Comparison of ENCODE assay signal across 25 mouse cellular contexts in the genomic region with DNA sequence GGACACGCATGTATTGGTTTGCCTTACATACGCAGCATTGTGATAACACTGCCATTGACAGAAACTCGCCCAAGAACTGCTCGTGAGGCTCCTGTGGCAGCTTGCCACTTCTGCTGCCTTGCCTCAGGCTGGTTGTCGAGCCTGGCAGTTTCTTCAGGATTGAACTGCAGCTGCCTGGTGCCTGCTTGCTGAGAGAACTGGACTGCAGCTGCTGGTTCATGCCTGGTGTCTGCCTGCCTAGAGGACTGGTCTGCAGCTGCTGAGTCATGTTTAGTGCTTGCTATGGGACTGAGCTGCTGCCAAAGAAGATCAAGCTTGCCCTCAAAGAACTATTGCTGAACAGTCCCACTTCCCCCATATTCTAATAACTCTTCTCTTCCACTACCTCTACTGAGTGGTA. TPM values are rescaled to one million over a fixed set of nuclear protein-coding genes. Genes with fewer than 3 reads are reported as not detected.
DNase-seq lines count a peak whose midpoint lies in the region; ATAC-seq and TF ChIP-seq lines count a peak whose summit lies in the region.
"Had no signal": no experiment of that assay in that cellular context is flagged by ENCODE, and none has a peak within 500 bp of the region (broad histone marks: within the 10 kb centered on the region; RNA-seq: fewer than 3 reads in every experiment).

No protein-coding gene starts in this region.

- ATAC-seq in hindbrain, embryonic 11.5 days (ENCODE audit: low FRiP score), result no peak
- ATAC-seq: forebrain, embryonic 14.5 days; forebrain, postnatal 0 days; hindbrain, embryonic 16.5 days; intestine, embryonic 15.5 days; Patski had no signal

- no peak overlapping the region for H3K4me2 ChIP-seq in myocyte (ENCODE audit: low read depth)
- no peak overlapping the region for H3K4me2 ChIP-seq in hindbrain, embryonic 11.5 days (replicated peaks; ENCODE audit: low read depth, low read length)
- H3K4me2 ChIP-seq: embryonic facial prominence, embryonic 12.5 days; embryonic facial prominence, embryonic 15.5 days; heart, embryonic 11.5 days; hindbrain, embryonic 13.5 days; intestine, embryonic 15.5 days had no signal

- no peaks in the 10 kb centered on the region; a peak in 1 of 4 replicates for H3K36me3 ChIP-seq in MEL (ENCODE audit: control insufficient read depth in 1 of 2, insufficient read depth in 2 of 2, low read length in 2 of 2)
- H3K36me3 ChIP-seq in myocyte (ENCODE audit: control insufficient read depth, insufficient read depth), result no peaks in the 10 kb centered on the region
- no peaks in the 10 kb centered on the region for H3K36me3 ChIP-seq in hindbrain, embryonic 11.5 days (ENCODE audit: control insufficient read depth, insufficient read depth, low read length)
- H3K36me3 ChIP-seq: embryonic facial prominence, embryonic 12.5 days; embryonic facial prominence, embryonic 15.5 days; hindbrain, embryonic 13.5 days; intestine, embryonic 15.5 days had no signal

- H3K27ac ChIP-seq in MEL (ENCODE audit: control insufficient read depth, low read depth, low read length), result no peak overlapping the region
- H3K27ac ChIP-seq in hindbrain, embryonic 11.5 days (ENCODE audit: low read depth, low read length), result no peak overlapping the region
- H3K27ac ChIP-seq: embryonic facial prominence, embryonic 12.5 days; embryonic facial prominence, embryonic 15.5 days; gastrocnemius, adult 2 months; hindbrain, embryonic 13.5 days; intestine, embryonic 15.5 days had no signal

- H3K79me2 ChIP-seq in MEL (ENCODE audit: control insufficient read depth, insufficient read depth, low read length, poor library complexity), result no peaks in the 10 kb centered on the region
- no peaks in the 10 kb centered on the region for H3K79me2 ChIP-seq in myocyte (ENCODE audit: control insufficient read depth, insufficient read depth)

- H3K9me3 ChIP-seq in MEL (replicated peaks; ENCODE audit: insufficient read depth, low read length), result no peaks in the 10 kb centered on the region
- H3K9me3 ChIP-seq in hindbrain, embryonic 11.5 days (ENCODE audit: control insufficient read depth, low read length), result no peaks in the 10 kb centered on the region
- H3K9me3 ChIP-seq: embryonic facial prominence, embryonic 12.5 days; embryonic facial prominence, embryonic 15.5 days; intestine, embryonic 15.5 days had no signal

- H3K27me3 ChIP-seq in MEL (ENCODE audit: control insufficient read depth in 1 of 2, insufficient read depth in 2 of 2, low read length in 2 of 2), result no peaks in the 10 kb centered on the region
- no peaks in the 10 kb centered on the region for H3K27me3 ChIP-seq in myocyte (ENCODE audit: control insufficient read depth, insufficient read depth, insufficient read length)
- H3K27me3 ChIP-seq in hindbrain, embryonic 11.5 days (ENCODE audit: control insufficient read depth, insufficient read depth, low read length), result no peaks in the 10 kb centered on the region
- H3K27me3 ChIP-seq: CH12.LX; embryonic facial prominence, embryonic 12.5 days; embryonic facial prominence, embryonic 15.5 days; hindbrain, embryonic 13.5 days; intestine, embryonic 15.5 days; Patski had no signal

- DNase-seq in left cerebral cortex, postnatal 4 days, result peak; percentile 11
- DNase-seq in left cerebral cortex, adult 11 months (ENCODE audit: low spot score), result no peak
- peak; percentile 32 for DNase-seq in 3T3-L1 (ENCODE audit: low read depth, low spot score)
- peak; percentile 39 for DNase-seq in MEL (ENCODE audit: low read depth, low spot score)
- no peak for DNase-seq in urinary bladder, postnatal 36 days (ENCODE audit: low spot score in 2 of 2)
- no peak for DNase-seq in hindbrain, embryonic 11.5 days (ENCODE audit: low spot score)
- DNase-seq: adrenal gland, postnatal 10 days; adrenal gland, postnatal 36 days; B cell, adult 2 months; cerebellum, adult 11 months; cerebellum, adult 8-10 months; forebrain, postnatal 0 days; gastrocnemius, adult 2 months; gastrocnemius, postnatal 14 days; heart, adult 11 months had no signal

- H3K4me3 ChIP-seq in MEL (ENCODE audit: control insufficient read depth in 1 of 2, insufficient read depth in 1 of 2, low read depth in 2 of 2, low read length in 2 of 2), result no peak overlapping the region
- no peak overlapping the region for H3K4me3 ChIP-seq in myocyte
- no peak overlapping the region for H3K4me3 ChIP-seq in hindbrain, embryonic 11.5 days (ENCODE audit: low read depth, low read length)
- H3K4me3 ChIP-seq: embryonic facial prominence, embryonic 12.5 days; embryonic facial prominence, embryonic 15.5 days; gastrocnemius, adult 2 months; hindbrain, embryonic 13.5 days; intestine, embryonic 15.5 days had no signal

- intact Hi-C loops in left cerebral cortex, postnatal 4 days (cut with DNase I), result no loop called here

- WGBS in hindbrain, embryonic 11.5 days, result 87% methylated on average over 5 of the region's 5 CpGs

- no peak overlapping the region for H3ac ChIP-seq in myocyte (ENCODE audit: control insufficient read depth, insufficient read length)

- no peak overlapping the region for H3K9ac ChIP-seq in MEL (ENCODE audit: control insufficient read depth, low read depth, low read length, poor library complexity, severe bottlenecking)
- H3K9ac ChIP-seq in hindbrain, embryonic 11.5 days (ENCODE audit: low read depth, low read length), result no peak overlapping the region
- H3K9ac ChIP-seq: embryonic facial prominence, embryonic 12.5 days; embryonic facial prominence, embryonic 15.5 days; forebrain, postnatal 0 days; hindbrain, embryonic 13.5 days; intestine, embryonic 15.5 days had no signal

- TF ChIP-seq EP300 in MEL (IDR thresholded peaks at IDR 0.05; ENCODE audit: low read depth in 1 of 2, low read length in 2 of 2), result no peak

- TF ChIP-seq CTCF in MEL (IDR thresholded peaks at IDR 0.05 in 2 of 3, conservative IDR thresholded peaks at IDR 0.05 in 1 of 3; ENCODE audit: control insufficient read depth in 1 of 3, insufficient read depth in 1 of 3, low read depth in 2 of 3, low read length in 3 of 3, poor library complexity in 1 of 3, severe bottlenecking in 1 of 3), result no peak

- no peak for TF ChIP-seq RAD21 in MEL (IDR thresholded peaks at IDR 0.05; ENCODE audit: low read depth, low read length)

- TF ChIP-seq POLR2A in MEL (IDR thresholded peaks at IDR 0.05; ENCODE audit: control insufficient read depth in 1 of 2, insufficient read depth in 1 of 2, low read depth in 1 of 2, low read length in 2 of 2, poor library complexity in 1 of 2) (no peak), myocyte (IDR thresholded peaks at IDR 0.05; ENCODE audit: insufficient read length, low read depth) (no peak)

- peaks cover 0 to 6% of the 10 kb centered on the region in 2 experiments; a peak in 1 of 4 replicates for H3K4me1 ChIP-seq in MEL (ENCODE audit: control insufficient read depth in 1 of 2, insufficient read depth in 2 of 2, low read length in 2 of 2)
- no peaks in the 10 kb centered on the region for H3K4me1 ChIP-seq in hindbrain, embryonic 11.5 days (replicated peaks; ENCODE audit: control insufficient read depth, insufficient read depth, low read length)
- H3K4me1 ChIP-seq: embryonic facial prominence, embryonic 12.5 days; embryonic facial prominence, embryonic 15.5 days; hindbrain, embryonic 13.5 days; intestine, embryonic 15.5 days had no signal

TF ChIP-seq in MEL, 35 proteins besides CTCF, POLR2A, EP300 and RAD21 (continues in another document):
- TF ChIP-seq MXI1 (IDR thresholded peaks at IDR 0.05; ENCODE audit: low read depth, low read length), result no peak
- no peak for TF ChIP-seq TCF12 (IDR thresholded peaks at IDR 0.05; ENCODE audit: low read depth, low read length)
- TF ChIP-seq CHD1 (IDR thresholded peaks at IDR 0.05; ENCODE audit: low read depth, low read length), result no peak
- no peak for TF ChIP-seq JUND (IDR thresholded peaks at IDR 0.05; ENCODE audit: low read depth, low read length)
- no peak for TF ChIP-seq MYB (IDR thresholded peaks at IDR 0.05; ENCODE audit: low read depth, low read length)
- no peak for TF ChIP-seq RCOR1 (IDR thresholded peaks at IDR 0.05; ENCODE audit: low read depth, low read length)
- no peak for TF ChIP-seq SIN3A (IDR thresholded peaks at IDR 0.05; ENCODE audit: low read length)
- TF ChIP-seq MAX (IDR thresholded peaks at IDR 0.05; ENCODE audit: low read length), result no peak
- no peak for TF ChIP-seq CHD2 (IDR thresholded peaks at IDR 0.05; ENCODE audit: low read length)
- no peak for TF ChIP-seq POLR2AphosphoS2 (IDR thresholded peaks at IDR 0.05; ENCODE audit: low read length)
- TF ChIP-seq NELFE (IDR thresholded peaks at IDR 0.05; ENCODE audit: low read depth, low read length), result no peak

TF ChIP-seq in myocyte, 11 proteins besides CTCF, POLR2A, EP300 and RAD21:
- TF ChIP-seq USF1 (IDR thresholded peaks at IDR 0.05; ENCODE audit: low read depth) (no peak), POLR2AphosphoS2 (IDR thresholded peaks at IDR 0.05; ENCODE audit: insufficient read length, low read depth) (no peak), TCF3 (IDR thresholded peaks at IDR 0.05; ENCODE audit: insufficient read length, low read depth) (no peak), SRF (IDR thresholded peaks at IDR 0.05; ENCODE audit: control insufficient read depth, insufficient read length, low read depth) (no peak), REST (IDR thresholded peaks at IDR 0.05; ENCODE audit: insufficient read depth, insufficient read length) (no peak), MAX (IDR thresholded peaks at IDR 0.05; ENCODE audit: low read depth) (no peak), CEBPB (IDR thresholded peaks at IDR 0.05; ENCODE audit: insufficient read depth, poor library complexity, severe bottlenecking) (no peak), TCF12 (IDR thresholded peaks at IDR 0.05; ENCODE audit: insufficient read depth, poor library complexity, severe bottlenecking) (no peak), MYOG (IDR thresholded peaks at IDR 0.05; ENCODE audit: control insufficient read depth in 1 of 3, insufficient read depth in 1 of 3, insufficient read length in 2 of 3, low read depth in 2 of 3) (peak in 2 of 3 experiments; percentile 53 to 65), E2F4 (IDR thresholded peaks at IDR 0.05; ENCODE audit: insufficient read depth) (no peak), MYOD1 (IDR thresholded peaks at IDR 0.05; ENCODE audit: control insufficient read depth in 1 of 3, insufficient read length in 2 of 3, low read depth in 2 of 3) (peak in 2 of 3 experiments; percentile 53 to 57)
TF ChIP-seq in myocyte: peak in this region for 2.

RNA-seq across cellular contexts. Expression of a gene that starts 23.4 kb away (rescaled TPM):
- 10 to 100 TPM; 88.8 to 90.4 TPM for total RNA-seq in left cerebral cortex, postnatal 4 days (2021)
- 27.5 and 31.2 TPM in 2 replicates for total RNA-seq in MEL (2012; rRNA removed)
- polyA plus RNA-seq in MEL (2012; ENCODE audit: insufficient read depth in 1 of 2, insufficient read length in 2 of 2, low read depth in 1 of 2, low replicate concordance in 2 of 2, missing spikeins in 1 of 2) (10 to 100 TPM; 52.7 to 55.4 TPM), myocyte (2012; fragmentation: generic; extraction: Trizol) (11.8 TPM)
- 40.8 and 55.1 TPM in 2 replicates for polyA plus RNA-seq in hindbrain, embryonic 11.5 days (2014; fragmentation: Nextera tagmentation; extraction: Ambion mirVana)

RNA-seq across cellular contexts. Expression of a gene that starts 33.9 kb away (rescaled TPM):
- total RNA-seq in left cerebral cortex, postnatal 4 days (2021), result 10 to 100 TPM; 33.0 to 35.2 TPM
- 98.9 and 110 TPM in 2 replicates for total RNA-seq in MEL (2012; rRNA removed)
- polyA plus RNA-seq in MEL (2012; ENCODE audit: insufficient read depth in 1 of 2, insufficient read length in 2 of 2, low read depth in 1 of 2, low replicate concordance in 2 of 2, missing spikeins in 1 of 2), result 10 to 100 TPM; 58.5 to 93.8 TPM
- polyA plus RNA-seq in myocyte (2012; fragmentation: generic; extraction: Trizol), result 20.0 TPM
- 65.8 and 76.3 TPM in 2 replicates for polyA plus RNA-seq in hindbrain, embryonic 11.5 days (2014; fragmentation: Nextera tagmentation; extraction: Ambion mirVana)

Comparison
In these comparisons a context has a peak if more than half of its experiments do, and no peak if none do; other contexts are left out.
1. DNase-seq: peak in left cerebral cortex, postnatal 4 days (single experiment), 3T3-L1 (single experiment) and MEL (single experiment); none in left cerebral cortex, adult 11 months (single experiment), urinary bladder, postnatal 36 days (0 of 2) and hindbrain, embryonic 11.5 days (single experiment).